Mouse (Mus musculus): Measurements from ENCODE around the gene Snrnp70.
"Not testable (repeated sequence)": the region's sequence is repeated elsewhere in the genome, so short reads cannot be mapped to it uniquely, and the experiment has no call there.

Snrnp70 gene

GRCm38 (mm10) chr7:45368178-45368577 lies 27.4 kb downstream of the Snrnp70 start:
- DNase-seq (ENCODE audit: low spot score in 2 of 2), result no peak

GRCm38 (mm10) chr7:45367020-45367880 lies 28.3 kb downstream of the Snrnp70 start:
- peak; percentile 98 for DNase-seq (ENCODE audit: low spot score in 2 of 2)

GRCm38 (mm10) chr7:45366652-45367019 lies 28.9 kb downstream of the Snrnp70 start, which contains the start of gene Ppfia3:
Ppfia3 (minus strand) TSS chr7:45367019.
- no peak for DNase-seq (ENCODE audit: low spot score in 2 of 2)

GRCm38 (mm10) chr7:45365742-45366651 lies 29.5 kb downstream of the Snrnp70 start:
- no peak for DNase-seq (ENCODE audit: low spot score in 2 of 2)

- no peak for DNase-seq (ENCODE audit: low spot score in 2 of 2)
Observed at GRCm38 (mm10) chr7:45363983-45364382, 31.6 kb downstream of the Snrnp70 start.

GRCm38 (mm10) chr7:45362801-45363200 lies 32.7 kb downstream of the Snrnp70 start:
- DNase-seq (ENCODE audit: low spot score in 2 of 2), result peak; percentile 54 to 67

- peak; percentile 79 to 86 for DNase-seq (ENCODE audit: low spot score in 2 of 2)
Observed at GRCm38 (mm10) chr7:45361243-45361804, 34.2 kb downstream of the Snrnp70 start.

GRCm38 (mm10) chr7:45360404-45361125 lies 35.0 kb downstream of the Snrnp70 start:
- DNase-seq (ENCODE audit: low spot score in 2 of 2), result no peak

GRCm38 (mm10) chr7:45359081-45359480 lies 36.5 kb downstream of the Snrnp70 start:
- not testable (repeated sequence) for DNase-seq (ENCODE audit: low spot score in 2 of 2)

- DNase-seq (ENCODE audit: low spot score in 2 of 2), result no peak
Observed at GRCm38 (mm10) chr7:45356087-45356486, 39.5 kb downstream of the Snrnp70 start.

GRCm38 (mm10) chr7:45355318-45356020 lies 40.1 kb downstream of the Snrnp70 start:
- DNase-seq (ENCODE audit: low spot score in 2 of 2), result no peak

- DNase-seq (ENCODE audit: low spot score in 2 of 2), result no peak
Observed at GRCm38 (mm10) chr7:45353041-45353440, 42.5 kb downstream of the Snrnp70 start.

GRCm38 (mm10) chr7:45346905-45347304 lies 48.6 kb downstream of the Snrnp70 start:
- DNase-seq (ENCODE audit: low spot score in 2 of 2), result no peak

GRCm38 (mm10) chr7:45343543-45343942 lies 52.0 kb downstream of the Snrnp70 start:
- no peak for DNase-seq (ENCODE audit: low spot score in 2 of 2)

- no peak for DNase-seq (ENCODE audit: low spot score in 2 of 2)
Observed at GRCm38 (mm10) chr7:45342081-45342480, 53.5 kb downstream of the Snrnp70 start.

- peak; percentile 84 to 89 for DNase-seq (ENCODE audit: low spot score in 2 of 2)
Observed at GRCm38 (mm10) chr7:45341303-45341702, 54.2 kb downstream of the Snrnp70 start.

GRCm38 (mm10) chr7:45340669-45341068 lies 54.9 kb downstream of the Snrnp70 start:
- no peak for DNase-seq (ENCODE audit: low spot score in 2 of 2)

GRCm38 (mm10) chr7:45340066-45340442 lies 55.5 kb downstream of the Snrnp70 start:
- DNase-seq (ENCODE audit: low spot score in 2 of 2), result no peak

GRCm38 (mm10) chr7:45339410-45340065 lies 56.0 kb downstream of the Snrnp70 start:
- DNase-seq (ENCODE audit: low spot score in 2 of 2), result peak in 1 of 2 experiments; percentile 50
